Mouse (Mus musculus) C2C12 (cell line): ENCODE data around the gene Serpinf1.
"Not testable (repeated sequence)": the region's sequence is repeated elsewhere in the genome, so short reads cannot be mapped to it uniquely, and the experiment has no call there.

ENCODE experiments used
- CEBPB ChIP-seq: IDR thresholded peaks from one replicate; pipeline ENCODE4 v1.6.1; 2011; ENCODE audit warnings: low read depth, mild to moderate bottlenecking, control low read depth, moderate library complexity
- CTCF ChIP-seq: IDR thresholded peaks from one replicate; pipeline ENCODE4 v1.5.1; 2011; ENCODE audit not compliant: control insufficient read depth, insufficient read depth, insufficient read length
- MAX ChIP-seq: IDR thresholded peaks from one replicate; pipeline ENCODE4 v1.6.1; 2011; ENCODE audit warnings: mild to moderate bottlenecking, control low read depth
- MYOD1 ChIP-seq: IDR thresholded peaks from one replicate; pipeline ENCODE4 v1.6.1; 2011; ENCODE audit warnings: low read depth; ENCODE audit not compliant: control insufficient read depth, insufficient read length
- MYOG ChIP-seq: IDR thresholded peaks from one replicate; pipeline ENCODE4 v1.6.1; 2011; ENCODE audit not compliant: control insufficient read depth, insufficient read length; ENCODE audit errors: extremely low read depth
- USF1 ChIP-seq: IDR thresholded peaks from one replicate; pipeline ENCODE4 v1.6.1; 2011; ENCODE audit warnings: low read depth, mild to moderate bottlenecking, control low read depth, moderate library complexity

DNA sequence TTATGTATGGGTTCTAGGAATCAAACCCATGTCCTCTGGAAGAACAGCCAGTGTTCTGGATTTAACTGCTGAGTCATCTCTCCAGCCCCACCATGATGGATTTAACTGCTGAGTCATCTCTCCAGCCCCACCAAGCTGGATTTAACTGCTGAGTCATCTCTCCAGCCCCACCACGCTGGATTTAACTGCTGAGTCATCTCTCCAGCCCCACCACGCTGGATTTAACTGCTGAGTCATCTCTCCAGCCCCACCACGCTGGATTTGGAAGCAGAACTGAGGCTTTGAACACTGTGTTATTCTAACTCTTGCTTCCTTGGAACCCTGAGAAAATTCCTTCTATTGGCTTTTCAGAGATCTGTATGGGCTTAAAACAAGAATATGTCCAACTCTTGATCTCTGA, 39.0 kb downstream of the Serpinf1 start:
- peak; percentile 57 for TF ChIP-seq MAX
- not testable (repeated sequence) for TF ChIP-seq MYOD1, CTCF, CEBPB, USF1, MYOG
